Mouse (Mus musculus): ENCODE results near the gene Msx2. TPM values are rescaled to one million over a fixed set of nuclear protein-coding genes. Genes with fewer than 3 reads are reported as not detected.

Gene Msx2
- polyA plus RNA-seq, 1 experiment: 3.1 TPM

DNA sequence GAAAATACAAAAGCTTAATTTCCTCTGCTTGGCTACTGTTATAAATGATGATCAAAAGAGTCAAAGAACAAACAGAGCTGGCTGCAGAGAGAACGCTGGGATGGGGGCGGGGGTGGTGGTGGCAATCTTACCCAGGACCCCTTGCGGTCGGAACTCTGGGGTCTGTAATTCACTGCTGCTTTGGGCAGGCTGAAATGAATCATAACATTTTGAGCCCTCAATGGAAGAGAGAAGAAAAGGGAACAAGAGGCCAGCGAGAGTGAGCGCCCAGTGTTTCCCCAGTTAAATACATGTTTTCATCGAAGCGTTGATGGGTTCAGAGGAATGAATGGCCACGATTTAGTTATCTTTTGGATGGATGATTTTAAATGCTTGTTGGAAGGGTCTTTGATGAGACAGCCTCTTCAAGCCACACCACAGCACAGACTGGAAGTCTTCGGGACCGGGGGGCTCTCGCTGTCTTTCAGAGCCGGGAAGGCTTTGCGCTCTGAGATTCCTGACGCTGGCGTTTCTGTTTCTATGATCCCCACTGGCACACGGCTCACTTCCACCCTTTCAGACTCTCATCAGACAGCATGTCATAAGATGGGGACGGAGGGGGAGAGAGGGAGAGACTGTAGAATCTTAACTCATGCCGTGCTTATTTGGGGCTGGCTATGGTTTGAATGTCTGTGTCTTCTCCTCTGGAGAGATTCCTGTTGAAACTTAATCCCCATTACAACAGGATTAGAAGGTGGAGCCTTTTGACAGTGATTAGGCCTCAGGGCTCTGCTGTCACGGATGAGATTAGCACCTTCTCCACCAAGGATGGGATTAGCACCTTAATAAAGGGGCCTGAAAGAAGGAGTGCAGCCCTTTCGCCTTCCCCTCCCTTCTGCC, 17.8 kb downstream of the Msx2 start:
- no peak for TF ChIP-seq POLR2A (IDR thresholded peaks at IDR 0.05; ENCODE audit: insufficient read depth, low read length)
- no peak for TF ChIP-seq EP300 (IDR thresholded peaks at IDR 0.05; ENCODE audit: insufficient read depth, low read depth, low read length)
- TF ChIP-seq CTCF (IDR thresholded peaks at IDR 0.05; ENCODE audit: low read depth, low read length): no peak
- H3K27me3 ChIP-seq (ENCODE audit: control insufficient read depth, insufficient read depth, low read length, poor library complexity, severe bottlenecking): no peaks in the 10 kb centered on the region; the same call in none of the 2 replicates

DNA sequence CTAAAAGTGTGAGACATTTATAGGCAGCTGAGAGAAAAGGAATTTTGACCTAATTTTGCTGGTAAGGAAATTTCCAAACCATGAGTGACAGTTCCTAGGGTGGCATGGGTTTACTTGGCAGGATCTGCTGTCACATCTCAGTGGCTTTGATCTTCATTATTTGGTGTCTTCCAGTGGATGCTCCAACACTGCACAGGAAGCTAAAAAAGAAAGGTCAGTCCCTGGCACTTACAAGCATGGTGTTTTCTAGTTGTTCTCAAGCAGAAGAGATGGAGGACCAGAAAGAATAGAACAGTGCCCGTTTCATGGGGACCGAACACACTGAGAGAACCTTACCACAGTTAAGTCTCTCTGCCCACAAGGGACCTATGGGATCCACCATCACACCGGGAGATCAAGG, 18.9 kb downstream of the Msx2 start:
- TF ChIP-seq EP300 (IDR thresholded peaks at IDR 0.05; ENCODE audit: insufficient read depth, low read depth, low read length): no peak
- TF ChIP-seq CTCF (IDR thresholded peaks at IDR 0.05; ENCODE audit: low read depth, low read length): no peak
- no peak for TF ChIP-seq POLR2A (IDR thresholded peaks at IDR 0.05; ENCODE audit: insufficient read depth, low read length)
- Histone ChIP-seq H3K4me3 (ENCODE audit: low read depth, low read length) (no peak overlapping the region), H3K27ac (ENCODE audit: insufficient read depth, low read length) (no peak overlapping the region), H3K4me1 (ENCODE audit: control insufficient read depth, insufficient read depth, low read length) (no peaks in the 10 kb centered on the region), H3K36me3 (ENCODE audit: control insufficient read depth, insufficient read depth, low read length, poor library complexity, severe bottlenecking) (no peaks in the 10 kb centered on the region), H3K9ac (ENCODE audit: low read depth, poor library complexity, severe bottlenecking) (no peak overlapping the region), H3K9me3 (replicated peaks; ENCODE audit: control insufficient read depth, insufficient read depth, low read length, poor library complexity, severe bottlenecking) (no peaks in the 10 kb centered on the region), H3K27me3 (ENCODE audit: control insufficient read depth, insufficient read depth, low read length, poor library complexity, severe bottlenecking) (no peaks in the 10 kb centered on the region; the same call in none of the 2 replicates)

More for the DNA sequence above, 17.8 kb downstream of the Msx2 start:
- Histone ChIP-seq H3K4me3 (ENCODE audit: low read depth, low read length) (no peak overlapping the region), H3K9ac (ENCODE audit: low read depth, poor library complexity, severe bottlenecking) (no peak overlapping the region), H3K36me3 (ENCODE audit: control insufficient read depth, insufficient read depth, low read length, poor library complexity, severe bottlenecking) (no peaks in the 10 kb centered on the region), H3K4me1 (ENCODE audit: control insufficient read depth, insufficient read depth, low read length) (no peaks in the 10 kb centered on the region), H3K9me3 (replicated peaks; ENCODE audit: control insufficient read depth, insufficient read depth, low read length, poor library complexity, severe bottlenecking) (no peaks in the 10 kb centered on the region), H3K27ac (ENCODE audit: insufficient read depth, low read length) (no peak overlapping the region)

DNA sequence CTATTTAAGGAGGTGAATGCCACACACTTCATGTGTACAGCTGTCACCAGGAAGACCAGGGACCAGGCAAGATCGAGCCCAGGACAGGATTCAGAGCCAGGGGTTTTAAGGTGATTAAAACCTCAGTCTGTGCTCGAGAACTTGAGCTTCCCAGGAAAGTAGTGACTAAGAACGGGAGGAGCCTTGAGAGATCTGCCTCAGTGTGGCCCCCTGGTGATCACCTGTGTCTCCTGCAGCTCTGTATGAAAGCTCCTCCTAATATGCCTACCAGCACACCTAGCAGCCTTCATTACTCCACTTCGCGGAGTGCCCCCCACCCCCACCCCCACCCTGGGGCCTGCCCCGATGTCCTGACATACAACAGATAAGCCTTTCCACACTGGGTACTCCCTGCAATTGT, 25.3 kb downstream of the Msx2 start:
- H3K27ac ChIP-seq (ENCODE audit: insufficient read depth, low read length): no peak overlapping the region
- no peak for TF ChIP-seq EP300 (IDR thresholded peaks at IDR 0.05; ENCODE audit: insufficient read depth, low read depth, low read length)
- TF ChIP-seq CTCF (IDR thresholded peaks at IDR 0.05; ENCODE audit: low read depth, low read length): peak; percentile 68
- no peaks in the 10 kb centered on the region; the same call in 1 of the 2 replicates for H3K27me3 ChIP-seq (ENCODE audit: control insufficient read depth, insufficient read depth, low read length, poor library complexity, severe bottlenecking)
- no peaks in the 10 kb centered on the region for H3K9me3 ChIP-seq (replicated peaks; ENCODE audit: control insufficient read depth, insufficient read depth, low read length, poor library complexity, severe bottlenecking)
- H3K36me3 ChIP-seq (ENCODE audit: control insufficient read depth, insufficient read depth, low read length, poor library complexity, severe bottlenecking): no peaks in the 10 kb centered on the region
- no peak overlapping the region for H3K4me3 ChIP-seq (ENCODE audit: low read depth, low read length)
- H3K9ac ChIP-seq (ENCODE audit: low read depth, poor library complexity, severe bottlenecking): no peak overlapping the region
- H3K4me1 ChIP-seq (ENCODE audit: control insufficient read depth, insufficient read depth, low read length): no peaks in the 10 kb centered on the region

DNA sequence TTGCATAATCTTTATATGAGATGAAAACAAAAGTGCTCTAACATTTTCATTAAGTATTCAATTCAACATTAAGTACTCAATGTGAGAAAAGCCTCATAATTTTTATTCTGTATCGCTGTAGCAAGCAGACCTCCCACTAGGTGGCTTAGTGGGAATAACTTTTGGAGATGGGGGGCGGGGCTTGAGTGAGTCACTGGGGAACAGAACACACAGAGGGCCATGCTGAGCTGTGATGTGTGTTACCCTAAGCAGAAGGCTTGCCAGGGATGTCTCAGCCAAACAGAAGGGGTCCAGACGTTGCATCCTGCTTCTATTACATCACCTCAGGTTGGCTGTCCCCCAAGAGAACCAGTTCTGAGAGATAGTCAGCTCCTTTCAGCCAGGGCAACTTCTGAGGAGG, 29.3 kb downstream of the Msx2 start:
- Histone ChIP-seq H3K27me3 (ENCODE audit: control insufficient read depth, insufficient read depth, low read length, poor library complexity, severe bottlenecking) (no peaks in the 10 kb centered on the region), H3K9me3 (replicated peaks; ENCODE audit: control insufficient read depth, insufficient read depth, low read length, poor library complexity, severe bottlenecking) (no peaks in the 10 kb centered on the region), H3K36me3 (ENCODE audit: control insufficient read depth, insufficient read depth, low read length, poor library complexity, severe bottlenecking) (no peaks in the 10 kb centered on the region), H3K4me3 (ENCODE audit: low read depth, low read length) (no peak overlapping the region), H3K27ac (ENCODE audit: insufficient read depth, low read length) (no peak overlapping the region), H3K4me1 (ENCODE audit: control insufficient read depth, insufficient read depth, low read length) (no peaks in the 10 kb centered on the region), H3K9ac (ENCODE audit: low read depth, poor library complexity, severe bottlenecking) (no peak overlapping the region)
- no peak for TF ChIP-seq EP300 (IDR thresholded peaks at IDR 0.05; ENCODE audit: insufficient read depth, low read depth, low read length)
- TF ChIP-seq POLR2A (IDR thresholded peaks at IDR 0.05; ENCODE audit: insufficient read depth, low read length): no peak
- no peak for TF ChIP-seq CTCF (IDR thresholded peaks at IDR 0.05; ENCODE audit: low read depth, low read length)

DNA sequence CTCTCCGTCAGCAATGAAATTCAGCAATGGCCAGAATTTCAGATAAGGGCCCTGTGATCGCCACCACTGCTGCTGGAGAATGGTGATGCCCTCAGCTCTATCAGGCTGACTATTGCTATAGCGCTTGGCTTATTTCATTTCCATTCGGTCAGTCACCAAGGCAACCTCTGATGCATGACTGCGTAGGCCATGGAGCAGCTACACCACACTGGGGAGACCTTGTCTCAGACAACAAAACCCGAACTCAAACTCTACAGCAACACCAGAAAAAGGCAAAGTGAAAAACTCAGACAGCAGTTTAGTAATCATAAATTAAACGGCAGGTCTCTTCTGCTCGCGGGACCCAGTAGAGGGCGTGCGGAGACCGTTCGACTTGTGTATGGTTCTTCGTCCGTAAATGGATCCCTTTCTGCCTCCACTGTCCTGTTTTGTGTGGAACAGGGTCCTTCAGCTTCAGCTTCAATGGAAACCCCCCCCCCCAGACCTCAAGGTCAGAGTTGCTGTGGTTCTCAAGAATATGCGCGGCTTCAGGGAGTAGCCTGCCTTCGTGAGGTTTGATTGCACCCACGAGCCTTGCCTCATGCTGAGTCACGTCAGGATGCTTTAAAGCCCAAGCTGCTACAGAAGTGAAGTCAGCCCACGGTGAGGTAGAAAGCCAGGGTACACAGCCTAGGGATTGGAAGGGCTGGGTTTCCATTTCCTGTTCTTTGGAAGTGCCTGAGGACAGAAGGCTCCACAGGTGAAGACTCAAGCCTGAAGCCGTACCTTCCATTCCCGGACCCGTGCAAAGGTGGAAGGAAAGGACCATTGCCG, 30.5 kb downstream of the Msx2 start:
- Histone ChIP-seq H3K9me3 (replicated peaks; ENCODE audit: control insufficient read depth, insufficient read depth, low read length, poor library complexity, severe bottlenecking) (no peaks in the 10 kb centered on the region), H3K27me3 (ENCODE audit: control insufficient read depth, insufficient read depth, low read length, poor library complexity, severe bottlenecking) (no peaks in the 10 kb centered on the region), H3K9ac (ENCODE audit: low read depth, poor library complexity, severe bottlenecking) (no peak overlapping the region), H3K4me3 (ENCODE audit: low read depth, low read length) (no peak overlapping the region), H3K27ac (ENCODE audit: insufficient read depth, low read length) (no peak overlapping the region), H3K4me1 (ENCODE audit: control insufficient read depth, insufficient read depth, low read length) (no peaks in the 10 kb centered on the region), H3K36me3 (ENCODE audit: control insufficient read depth, insufficient read depth, low read length, poor library complexity, severe bottlenecking) (no peaks in the 10 kb centered on the region)
- TF ChIP-seq POLR2A (IDR thresholded peaks at IDR 0.05; ENCODE audit: insufficient read depth, low read length) (no peak), EP300 (IDR thresholded peaks at IDR 0.05; ENCODE audit: insufficient read depth, low read depth, low read length) (no peak), CTCF (IDR thresholded peaks at IDR 0.05; ENCODE audit: low read depth, low read length) (peak; percentile 63)
